Mouse (Mus musculus): ENCODE results near the gene Ovol2.

DNA sequence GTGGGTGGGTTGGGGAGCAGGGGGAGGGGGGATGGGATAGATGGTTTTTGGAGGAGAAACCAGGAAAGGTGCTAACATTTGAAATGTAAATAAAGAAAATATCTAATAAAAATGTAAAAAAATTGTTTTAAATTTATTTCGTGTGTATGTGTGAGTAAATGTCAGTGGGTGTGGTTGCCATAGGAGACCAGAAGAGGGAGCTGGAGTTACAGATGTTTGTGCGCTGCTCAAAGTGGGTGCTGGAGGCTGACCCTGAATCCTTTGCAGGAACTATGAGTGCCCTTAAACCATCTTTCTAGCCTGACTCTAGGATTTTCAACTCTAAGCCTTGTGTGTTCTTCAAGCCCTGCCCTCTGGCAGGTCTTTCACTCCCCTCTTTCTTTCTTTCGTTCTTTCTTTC, 16.6 kb upstream of the Ovol2 start:
- TF ChIP-seq POLR2A (IDR thresholded peaks at IDR 0.05; ENCODE audit: insufficient read depth, low read depth, low read length) (no peak), CTCF (IDR thresholded peaks at IDR 0.05; ENCODE audit: insufficient read depth, low read depth, low read length) (no peak)

All from olfactory bulb, adult 2 months (tissue).